Mouse (Mus musculus): ENCODE data around the gene Parvg.

DNA sequence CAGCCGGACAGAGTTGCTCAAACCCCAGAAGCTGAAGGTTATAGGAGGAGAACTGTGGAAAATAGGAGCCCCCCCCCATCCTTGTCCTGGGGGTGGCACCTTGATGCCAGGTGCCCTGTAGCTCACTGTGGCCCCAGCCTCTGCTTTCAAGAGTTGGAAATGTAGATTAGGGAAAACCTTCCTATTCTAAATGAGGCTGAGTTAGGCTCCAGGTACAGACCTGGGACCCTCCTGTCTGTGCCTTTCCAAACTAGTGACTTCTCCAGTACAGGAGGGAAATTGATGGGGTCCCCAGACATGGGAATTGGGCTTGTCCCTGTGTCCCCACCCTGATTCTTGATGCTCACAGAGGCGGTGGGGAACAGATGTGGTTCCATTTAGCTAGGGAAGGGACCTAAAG is 23.2 kb upstream of the Parvg start:
- TF ChIP-seq CTCF (IDR thresholded peaks at IDR 0.05; ENCODE audit: extremely low read depth, insufficient read length, insufficient replicate concordance, low read depth, low read length) (no peak), POLR2A (IDR thresholded peaks at IDR 0.05; ENCODE audit: low read depth, low read length) (no peak)
